Mouse (Mus musculus): Measurements from ENCODE around the gene Antxr1.

DNA sequence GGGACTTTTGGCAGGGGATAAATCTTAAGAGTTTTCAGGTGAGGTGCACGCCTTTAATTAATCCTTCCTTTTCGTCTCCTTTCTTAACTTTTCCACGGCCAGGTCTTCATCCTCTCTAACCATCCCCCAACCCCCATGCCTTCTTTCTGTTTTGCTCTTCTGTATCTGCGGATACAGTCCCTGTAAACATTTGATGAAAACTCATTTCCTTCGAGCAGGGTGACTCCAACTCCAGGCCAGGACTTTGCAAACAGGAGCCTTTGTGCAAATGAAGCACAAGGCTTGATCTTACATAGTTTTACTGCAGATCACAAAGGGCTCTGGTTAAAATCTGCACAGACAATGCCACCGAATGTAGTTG, 294 bp upstream of the Antxr1 start:
- no peak for TF ChIP-seq CTCF (IDR thresholded peaks at IDR 0.05; ENCODE audit: insufficient read depth, low read length)
- TF ChIP-seq POLR2A (IDR thresholded peaks at IDR 0.05; ENCODE audit: borderline replicate concordance, extremely low read depth, low read depth, low read length): no peak

Measured in lung, adult 2 months (tissue).